Mouse (Mus musculus): ENCODE data around the gene Cd7.

DNA sequence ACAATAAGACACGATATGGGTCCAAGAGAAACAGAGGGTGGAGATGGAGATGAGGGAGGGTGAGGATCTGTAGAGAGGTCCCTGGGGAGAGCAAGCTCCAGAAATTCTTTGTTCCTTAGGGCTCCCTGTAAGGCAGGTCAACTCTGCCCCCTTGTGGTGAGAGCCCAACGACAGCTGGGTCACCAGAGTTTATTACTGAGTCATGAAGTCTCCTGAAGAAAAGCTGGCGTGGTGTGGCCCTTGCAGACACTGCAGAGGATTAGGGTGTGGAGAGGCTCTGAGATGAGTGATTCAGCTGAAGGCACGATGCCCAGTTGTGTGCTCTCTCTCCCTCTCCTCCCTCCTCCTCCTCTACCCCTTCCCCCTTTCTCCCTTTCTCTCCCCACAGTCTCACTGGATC lies 2.0 kb upstream of the Cd7 start:
- no peak for TF ChIP-seq POLR2A (IDR thresholded peaks at IDR 0.05; ENCODE audit: borderline replicate concordance, extremely low read depth, insufficient read depth, insufficient read length, poor library complexity, severe bottlenecking)
- peak; percentile 80 for TF ChIP-seq CTCF (IDR thresholded peaks at IDR 0.05; ENCODE audit: borderline replicate concordance, extremely low read depth, insufficient read depth, insufficient read length)
